Mouse (Mus musculus) CD4-positive, CD25-positive, alpha-beta regulatory T cell, adult 9 weeks (primary cell): ENCODE measurements around the gene B3gnt8. TPM values are rescaled to one million over a fixed set of nuclear protein-coding genes. Genes with fewer than 3 reads are reported as not detected.

ENCODE experiments used
- polyA plus RNA-seq: library from polyadenylated mRNA; unstranded; fragments of 100-300 nt; shearing (Covaris generic); gene quantifications from one replicate; pipeline ENCODE4 v1.2.1, GENCODE M21; 2017

The B3gnt8 gene
- polyA plus RNA-seq = 0.33 TPM

GRCm38 (mm10) chr7:25626509-25627430, at the start of gene B3gnt8:
B3gnt8 (plus strand) TSS chr7:25626654.

GRCm38 (mm10) chr7:25615706-25616011, 10.8 kb upstream of the B3gnt8 start, which contains the start of gene Erich4:
Erich4 (minus strand) TSS chr7:25615892.

GRCm38 (mm10) chr7:25618865-25619721, 7.4 kb upstream of the B3gnt8 start, which contains the start of gene Dmac2:
Dmac2 (plus strand) TSS chr7:25619414.

GRCm38 (mm10) chr7:25658657-25659472, 32.4 kb downstream of the B3gnt8 start, which contains the start of the genes Bckdha and Exosc5:
Bckdha (minus strand) TSS chr7:25658981.
Exosc5 (plus strand) TSS chr7:25659164.

GRCm38 (mm10) chr7:25674719-25675300, 48.4 kb downstream of the B3gnt8 start, which contains the start of gene Tmem91:
Tmem91 (minus strand) TSS chr7:25675166.

GRCm38 (mm10) chr7:25680514-25681258, 54.2 kb downstream of the B3gnt8 start, which contains the start of gene B9d2:
B9d2 (plus strand) TSS chr7:25680780.

Other genes starting within 250 kb of the B3gnt8 start
- gene Lipe, start 227.9 kb upstream of the B3gnt8 start, polyA plus RNA-seq = 17.7 TPM
- 0.62 TPM for gene Cxcl17, start 213.8 kb upstream of the B3gnt8 start, polyA plus RNA-seq
- gene Ceacam1, start 149.1 kb upstream of the B3gnt8 start, polyA plus RNA-seq = 0.89 TPM
- gene Ceacam2, start 86.8 kb upstream of the B3gnt8 start, polyA plus RNA-seq = not detected
- gene Erich4, start 10.8 kb upstream of the B3gnt8 start, polyA plus RNA-seq = not detected
- 89.7 TPM for gene Dmac2, start 7.2 kb upstream of the B3gnt8 start, polyA plus RNA-seq
- 65.1 TPM for gene Bckdha, start 32.3 kb downstream of the B3gnt8 start, polyA plus RNA-seq
- gene Exosc5, start 32.5 kb downstream of the B3gnt8 start, polyA plus RNA-seq = 151 TPM
- 6.6 TPM for gene Tmem91, start 48.5 kb downstream of the B3gnt8 start, polyA plus RNA-seq
- gene B9d2, start 54.1 kb downstream of the B3gnt8 start, polyA plus RNA-seq = 55.3 TPM
- gene Tgfb1, start 60.3 kb downstream of the B3gnt8 start, polyA plus RNA-seq = 48.8 TPM
- 81.3 TPM for gene Ccdc97, start 92.4 kb downstream of the B3gnt8 start, polyA plus RNA-seq
- gene Hnrnpul1, start 128.1 kb downstream of the B3gnt8 start, polyA plus RNA-seq = 45.4 TPM
- 31.8 TPM for gene Axl, start 162.1 kb downstream of the B3gnt8 start, polyA plus RNA-seq
- gene Cyp2s1, start 190.3 kb downstream of the B3gnt8 start, polyA plus RNA-seq = 7.3 TPM